Mouse (Mus musculus) embryonic facial prominence, embryonic 14.5 days (tissue): ENCODE data around the gene Hist1h2bg. TPM values are rescaled to one million over a fixed set of nuclear protein-coding genes. Genes with fewer than 3 reads are reported as not detected.
"Not testable (repeated sequence)": the region's sequence is repeated elsewhere in the genome, so short reads cannot be mapped to it uniquely, and the experiment has no call there.

Experiments used
- ATAC-seq: fragments of 200-750 bp; cut with Nextera tagmentation; 2 replicates; pipeline ENCODE4 v1.8.0; 2017; ENCODE audit warnings: low read depth, moderate number of reproducible peaks, moderate TSS enrichment
- DNase-seq: peaks from one replicate; pipeline ENCODE4 v3.0.0-alpha.2; 2015; ENCODE audit warnings: low spot score
- H3K27ac ChIP-seq: fragments of 300-500 bp; sonication (generic); replicated peaks from 2 replicates; pipeline ENCODE4 v1.5.1; 2014; ENCODE audit warnings: low read depth, mild to moderate bottlenecking, low read length, moderate library complexity
- H3K27me3 ChIP-seq: fragments of 300-500 bp; sonication (generic); replicated peaks from 2 replicates; pipeline ENCODE4 v1.6.1; 2014; ENCODE audit warnings: low read length; ENCODE audit not compliant: control insufficient read depth, insufficient read depth
- H3K36me3 ChIP-seq: fragments of 300-500 bp; sonication (generic); 2 replicates; pipeline ENCODE4 v1.6.1; 2014; ENCODE audit warnings: low read length, mixed read lengths; ENCODE audit not compliant: control insufficient read depth, insufficient read depth
- H3K4me1 ChIP-seq: fragments of 300-500 bp; sonication (generic); 2 replicates; pipeline ENCODE4 v1.6.1; 2014; ENCODE audit warnings: antibody characterized with exemption, low read length; ENCODE audit not compliant: control insufficient read depth, insufficient read depth
- H3K4me2 ChIP-seq: fragments of 300-500 bp; sonication (generic); 2 replicates; pipeline ENCODE4 v1.6.1; 2014; ENCODE audit warnings: low read depth, mild to moderate bottlenecking, low read length, moderate library complexity, mixed read lengths
- H3K4me3 ChIP-seq: fragments of 300-500 bp; sonication (generic); 2 replicates; pipeline ENCODE4 v1.5.1; 2014; ENCODE audit warnings: low read depth, mild to moderate bottlenecking, low read length
- H3K9ac ChIP-seq: fragments of 300-500 bp; sonication (generic); 2 replicates; pipeline ENCODE4 v1.6.1; 2014; ENCODE audit warnings: low read depth, mild to moderate bottlenecking, low read length, moderate library complexity, mixed read lengths
- H3K9me3 ChIP-seq: fragments of 300-500 bp; sonication (generic); 2 replicates; pipeline ENCODE4 v1.6.1; 2016; ENCODE audit warnings: low read length; ENCODE audit not compliant: control insufficient read depth
- WGBS: fragments of 180-500 bp; shearing (Covaris S2); extraction: QIAGEN DNeasy Blood & Tissue Kit; methylation state at CpG from one replicate; pipeline ENCODE4 v1.1.7; 2014; 5-methylcytosine and 5-hydroxymethylcytosine counted together
- polyA plus RNA-seq: library from polyadenylated mRNA; unstranded; fragments of >200 nt; fragmentation: Nextera tagmentation; extraction: Ambion mirVana; gene quantifications from 2 replicates; pipeline ENCODE4 v1.2.1, GENCODE M21; 2014

The Hist1h2bg gene
- polyA plus RNA-seq, 1 experiment from 2014 or later = 5.1 TPM

GRCm38 (mm10) chr13:23562699-23563462 is 8.3 kb upstream of the Hist1h2bg start:
- ATAC-seq = peak; percentile 45
- peak; percentile 91 for DNase-seq

GRCm38 (mm10) chr13:23564482-23564881 is 6.7 kb upstream of the Hist1h2bg start:
- no peaks in the 10 kb centered on the region for H3K4me1 ChIP-seq
- ATAC-seq = no peak
- H3K9ac ChIP-seq = no peak overlapping the region
- no peak overlapping the region for H3K4me2 ChIP-seq
- H3K27me3 ChIP-seq = no peaks in the 10 kb centered on the region
- 89% methylated on average over 2 of the region's 2 CpGs for WGBS
- H3K4me3 ChIP-seq = no peak overlapping the region
- peak overlapping the region; percentile 98 for H3K27ac ChIP-seq
- H3K36me3 ChIP-seq = no peaks in the 10 kb centered on the region
- no peaks in the 10 kb centered on the region for H3K9me3 ChIP-seq
- no peak for DNase-seq

More at GRCm38 (mm10) chr13:23562699-23563462, 8.3 kb upstream of the Hist1h2bg start:
- peak overlapping the region; percentile 98 for H3K27ac ChIP-seq
- H3K9me3 ChIP-seq = no peaks in the 10 kb centered on the region
- no peaks in the 10 kb centered on the region for H3K27me3 ChIP-seq
- peak overlapping the region; percentile 42 for H3K4me3 ChIP-seq
- peak overlapping the region; percentile 63 for H3K9ac ChIP-seq
- no peaks in the 10 kb centered on the region for H3K36me3 ChIP-seq
- no peaks in the 10 kb centered on the region for H3K4me1 ChIP-seq
- WGBS = 3% methylated on average over 18 of the region's 18 CpGs
- peak overlapping the region; percentile 70 for H3K4me2 ChIP-seq

- H3K4me2 ChIP-seq = peak overlapping the region; percentile 75
- peak overlapping the region; percentile 52 for H3K4me3 ChIP-seq
- H3K9me3 ChIP-seq, H3K4me1 ChIP-seq, H3K27me3 ChIP-seq, H3K36me3 ChIP-seq: not testable (repeated sequence)
- H3K27ac ChIP-seq = peak overlapping the region; percentile 94
- 2% methylated on average over 11 of the region's 41 CpGs for WGBS
- H3K9ac ChIP-seq = peak overlapping the region; percentile 57
- ATAC-seq (peak; percentile 2; the same call in 1 of the 2 replicates), DNase-seq (peak; percentile 58)
These were observed 755 bp upstream of the Hist1h2bg start for GRCm38 (mm10) chr13:23570261-23571021.

GRCm38 (mm10) chr13:23571504-23572217 is 465 bp downstream of the Hist1h2bg start:
- not testable (repeated sequence) for ATAC-seq, H3K27me3 ChIP-seq, H3K36me3 ChIP-seq, H3K9me3 ChIP-seq, H3K4me1 ChIP-seq
- peak; percentile 26 for DNase-seq
- peak overlapping the region; percentile 95 for H3K27ac ChIP-seq
- under 1% methylated on average over 11 of the region's 34 CpGs for WGBS
- peak overlapping the region; percentile 76 for H3K9ac ChIP-seq
- peak overlapping the region; percentile 52 for H3K4me3 ChIP-seq
- peak overlapping the region; percentile 75 for H3K4me2 ChIP-seq

- DNase-seq = no peak
- WGBS = 33% methylated on average over 2 of the region's 2 CpGs
These were observed 1.2 kb downstream of the Hist1h2bg start for GRCm38 (mm10) chr13:23572218-23573033.

GRCm38 (mm10) chr13:23573034-23573897 is 2.1 kb downstream of the Hist1h2bg start:
- Histone ChIP-seq H3K4me2 (peak overlapping the region; percentile 75), H3K27ac (peak overlapping the region; percentile 95), H3K4me3 (peak overlapping the region; percentile 52), H3K9ac (peak overlapping the region; percentile 76), H3K4me1 (peaks cover 16% of the 10 kb centered on the region)
- WGBS = 9% methylated on average over 16 of the region's 20 CpGs
- not testable (repeated sequence) for DNase-seq, H3K36me3 ChIP-seq, H3K27me3 ChIP-seq, ATAC-seq, H3K9me3 ChIP-seq

More at GRCm38 (mm10) chr13:23572218-23573033, 1.2 kb downstream of the Hist1h2bg start:
- Histone ChIP-seq H3K9ac (peak overlapping the region; percentile 76), H3K9me3 (no peaks in the 10 kb centered on the region), H3K4me1 (peaks cover 16% of the 10 kb centered on the region), H3K36me3 (no peaks in the 10 kb centered on the region), H3K27me3 (no peaks in the 10 kb centered on the region), H3K4me3 (peak overlapping the region; percentile 52), H3K27ac (peak overlapping the region; percentile 95), H3K4me2 (peak overlapping the region; percentile 75)
- ATAC-seq = no peak

GRCm38 (mm10) chr13:23573898-23574524 is 2.8 kb downstream of the Hist1h2bg start, which contains the start of the genes Hist1h2bf and Hist1h2ad:
Gene Hist1h2bf, minus strand, starts transcription at chr13:23574196.
Gene Hist1h2ad, plus strand, starts transcription at chr13:23574381.
- 0% methylated on average over 15 of the region's 42 CpGs for WGBS
- peak within 1 kb of the TSS; percentile 75 for H3K4me2 ChIP-seq
- not testable (repeated sequence) for H3K9me3 ChIP-seq, H3K27me3 ChIP-seq, H3K36me3 ChIP-seq
- peak within 1 kb of the TSS; percentile 52 for H3K4me3 ChIP-seq
- peak within 1 kb of the TSS; percentile 95 for H3K27ac ChIP-seq
- peaks cover 16% of the 10 kb centered on the region for H3K4me1 ChIP-seq
- peak; percentile 90 for ATAC-seq
- H3K9ac ChIP-seq = peak within 1 kb of the TSS; percentile 76
- DNase-seq = peak; percentile 100
